Mouse (Mus musculus): ENCODE results near the gene Golgb1.

DNA sequence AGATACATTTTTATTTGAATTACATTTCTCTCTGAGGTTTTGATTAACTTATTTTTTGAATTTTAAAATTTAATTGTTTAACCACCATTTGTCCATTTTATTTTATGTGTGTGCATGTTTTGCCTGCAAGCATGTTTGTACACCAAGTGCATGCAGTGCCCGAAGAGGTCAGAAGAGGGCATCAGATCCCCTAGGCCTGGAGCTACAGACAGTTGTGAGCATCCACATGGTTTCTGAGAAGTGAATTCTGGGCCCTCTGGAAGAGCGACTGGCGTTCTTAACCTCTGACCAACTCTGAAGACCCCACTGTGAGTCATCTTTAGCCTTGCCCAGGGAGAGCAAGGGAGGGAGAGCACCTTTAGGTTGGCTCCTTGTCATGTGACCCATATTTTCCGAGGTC, 9.9 kb downstream of the Golgb1 start:
- 0 out of 2 replicates have a peak, but pooled peaks have one; percentile 22 for TF ChIP-seq CTCF (IDR thresholded peaks at IDR 0.05; ENCODE audit: extremely low read depth, insufficient read depth, low read length)
- TF ChIP-seq POLR2A (IDR thresholded peaks at IDR 0.05; ENCODE audit: extremely low read depth, insufficient read depth, low read length): no peak

All from cortical plate, adult 2 months (tissue).